Mouse (Mus musculus) A20 (cell line): ENCODE measurements at regions not wholly inside any gene's neighbourhood (a gene's known extent, or its start where the extent isn't known, plus 50 kb on each side); places are given as distances from the start of the nearest gene placed in this dataset.

Experiments
- DNase-seq: peaks from one replicate; pipeline ENCODE4 v3.0.0-alpha.2; 2011; ENCODE audit warnings: low read depth, low spot score

- no peak for DNase-seq
Measured at GRCm38 (mm10) chr15:61007461-61008059, 84.7 kb upstream of the A1bg start.

- DNase-seq = no peak
Measured at GRCm38 (mm10) chr15:61006608-61007007, 83.8 kb upstream of the A1bg start.

- no peak for DNase-seq
Measured at GRCm38 (mm10) chr15:60993971-60994690, 71.3 kb upstream of the A1bg start.

GRCm38 (mm10) chr15:60993394-60993793 is 70.6 kb upstream of the A1bg start:
- no peak for DNase-seq

- no peak for DNase-seq
Measured at GRCm38 (mm10) chr15:60982576-60982975, 59.8 kb upstream of the A1bg start.
